Mouse (Mus musculus) embryonic fibroblast, embryonic 13.5 days (primary cell): ENCODE measurements around the gene Cd83.

Experiments used
- CTCF ChIP-seq: IDR thresholded peaks from 2 replicates; pipeline ENCODE4 v1.5.1; 2011; ENCODE audit warnings: mild to moderate bottlenecking, control low read depth, low read length, moderate library complexity, borderline replicate concordance; ENCODE audit not compliant: insufficient read depth
- POLR2A ChIP-seq: IDR thresholded peaks from 2 replicates; pipeline ENCODE4 v1.6.1; 2011; ENCODE audit warnings: low read depth, mild to moderate bottlenecking, control low read depth, low read length, moderate library complexity

DNA sequence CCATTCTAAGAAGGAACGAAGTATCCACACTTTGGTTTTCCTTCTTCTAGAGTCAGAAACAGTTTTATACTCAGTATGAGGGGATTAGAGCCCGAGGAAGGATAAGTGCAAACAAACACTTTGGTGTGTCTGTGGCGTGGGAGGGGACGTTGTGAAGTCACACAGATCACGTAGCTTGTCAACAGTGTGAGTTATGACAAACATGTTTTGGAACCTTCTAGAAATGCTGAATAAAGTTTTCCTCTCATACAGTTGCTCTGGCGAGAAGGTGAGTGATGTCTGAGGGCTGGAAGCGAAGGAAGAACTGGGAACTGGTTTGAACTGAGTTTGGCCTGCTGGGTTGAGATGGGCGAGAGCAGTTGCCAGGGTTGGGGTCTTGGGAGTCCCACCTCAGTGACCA lies 4.5 kb upstream of the Cd83 start:
- TF ChIP-seq CTCF (no peak), POLR2A (no peak)
